Mouse (Mus musculus) intestine, embryonic 15.5 days (tissue): ENCODE data around the gene Gprc5b. TPM values are rescaled to one million over a fixed set of nuclear protein-coding genes. Genes with fewer than 3 reads are reported as not detected.

Experiments
- ATAC-seq: fragments of 200-750 bp; cut with Nextera tagmentation; 2 replicates; pipeline ENCODE4 v1.8.0; 2017; ENCODE audit warnings: moderate TSS enrichment, moderate library complexity
- H3K27ac ChIP-seq: fragments of 300-500 bp; sonication (generic); 2 replicates; pipeline ENCODE4 v1.5.1; 2015; ENCODE audit warnings: mild to moderate bottlenecking, inconsistent platforms
- H3K27me3 ChIP-seq: fragments of 300-500 bp; sonication (generic); replicated peaks from 2 replicates; pipeline ENCODE4 v1.6.1; 2015; ENCODE audit warnings: inconsistent platforms
- H3K36me3 ChIP-seq: fragments of 300-500 bp; sonication (generic); 2 replicates; pipeline ENCODE4 v1.6.1; 2015; ENCODE audit warnings: inconsistent platforms
- H3K4me1 ChIP-seq: fragments of 300-500 bp; sonication (generic); replicated peaks from 2 replicates; pipeline ENCODE4 v1.6.1; 2015; ENCODE audit warnings: inconsistent platforms
- H3K4me2 ChIP-seq: fragments of 300-500 bp; sonication (generic); replicated peaks from 2 replicates; pipeline ENCODE4 v1.6.1; 2015; ENCODE audit warnings: mild to moderate bottlenecking, inconsistent platforms
- H3K4me3 ChIP-seq: fragments of 300-500 bp; sonication (generic); replicated peaks from 2 replicates; pipeline ENCODE4 v1.5.1; 2015; ENCODE audit warnings: inconsistent platforms
- H3K9ac ChIP-seq: fragments of 300-500 bp; sonication (generic); 2 replicates; pipeline ENCODE4 v1.6.1; 2015; ENCODE audit warnings: inconsistent platforms
- H3K9me3 ChIP-seq: fragments of 300-500 bp; sonication (generic); 2 replicates; pipeline ENCODE4 v1.6.1; 2016; ENCODE audit warnings: inconsistent platforms
- WGBS: fragments of 180-500 bp; shearing (Covaris S2); methylation state at CpG from one replicate; pipeline ENCODE4 v1.1.7; 2015; 5-methylcytosine and 5-hydroxymethylcytosine counted together
- polyA plus RNA-seq: library from polyadenylated mRNA; unstranded; fragments of >200 nt; fragmentation: Nextera tagmentation; extraction: Ambion mirVana; gene quantifications from 2 replicates; pipeline ENCODE4 v1.2.1, GENCODE M21; 2015

The Gprc5b gene
- 3.3 TPM in 2 replicates for polyA plus RNA-seq

DNA sequence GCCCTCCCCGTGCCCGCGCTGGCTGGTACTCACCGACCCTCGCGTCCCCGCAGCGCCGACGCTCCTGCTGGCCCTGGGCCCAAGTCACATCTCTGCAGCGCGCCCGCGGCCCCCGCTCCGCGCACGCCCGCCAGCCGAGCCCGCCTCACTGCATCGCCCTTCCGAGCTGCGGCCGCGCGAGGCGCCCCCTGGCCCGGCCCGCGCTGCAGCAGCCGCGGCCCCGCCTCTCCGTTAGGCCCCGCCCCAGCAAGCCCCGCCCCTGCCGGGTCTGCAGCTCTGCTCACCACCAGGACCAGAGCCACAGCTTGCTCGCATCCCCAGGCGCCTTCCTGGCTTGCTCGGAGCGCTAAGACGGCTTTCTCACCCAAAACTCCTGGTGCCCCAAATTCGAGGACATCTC, at the start of gene Gprc5b:
Gene Gprc5b, minus strand, starts transcription at position 205 of the 400 bp plus-strand sequence.
- H3K4me3 ChIP-seq = peak within 1 kb of the TSS; percentile 65
- no peaks in the 10 kb centered on the region for H3K36me3 ChIP-seq
- H3K9me3 ChIP-seq = no peaks in the 10 kb centered on the region
- WGBS = 0% methylated on average over 44 of the region's 44 CpGs
- peak; percentile 94 for ATAC-seq
- no peak within 1 kb of the TSS for H3K27ac ChIP-seq
- H3K9ac ChIP-seq = peak within 1 kb of the TSS; percentile 72
- peaks cover 24% of the 10 kb centered on the region for H3K4me1 ChIP-seq
- H3K4me2 ChIP-seq = peak within 1 kb of the TSS; percentile 93
- no peaks in the 10 kb centered on the region for H3K27me3 ChIP-seq

DNA sequence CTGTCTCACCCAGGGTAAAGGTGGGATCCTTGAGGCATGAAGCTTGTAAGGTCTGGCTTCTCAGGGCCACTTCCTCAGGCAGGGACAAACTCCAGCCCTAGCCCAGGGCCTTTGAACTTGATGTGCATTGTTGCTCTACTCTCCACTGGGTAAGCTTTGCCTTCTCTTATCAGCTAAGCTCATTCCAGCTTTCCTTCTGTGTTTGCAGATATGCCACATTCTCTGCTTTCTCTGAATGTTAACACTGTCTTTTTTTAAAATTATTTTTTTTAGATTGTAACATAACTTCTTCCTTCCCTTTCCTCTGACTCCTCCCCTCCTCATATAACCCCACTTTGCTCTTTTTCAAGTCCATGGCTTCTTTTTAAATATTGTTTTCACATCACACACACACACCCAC, 46.5 kb upstream of the Gprc5b start:
- Histone ChIP-seq H3K9ac (no peak overlapping the region), H3K4me2 (no peak overlapping the region), H3K27me3 (no peaks in the 10 kb centered on the region), H3K4me3 (no peak overlapping the region), H3K27ac (no peak overlapping the region), H3K36me3 (no peaks in the 10 kb centered on the region), H3K9me3 (no peaks in the 10 kb centered on the region), H3K4me1 (no peaks in the 10 kb centered on the region)
- ATAC-seq = no peak

DNA sequence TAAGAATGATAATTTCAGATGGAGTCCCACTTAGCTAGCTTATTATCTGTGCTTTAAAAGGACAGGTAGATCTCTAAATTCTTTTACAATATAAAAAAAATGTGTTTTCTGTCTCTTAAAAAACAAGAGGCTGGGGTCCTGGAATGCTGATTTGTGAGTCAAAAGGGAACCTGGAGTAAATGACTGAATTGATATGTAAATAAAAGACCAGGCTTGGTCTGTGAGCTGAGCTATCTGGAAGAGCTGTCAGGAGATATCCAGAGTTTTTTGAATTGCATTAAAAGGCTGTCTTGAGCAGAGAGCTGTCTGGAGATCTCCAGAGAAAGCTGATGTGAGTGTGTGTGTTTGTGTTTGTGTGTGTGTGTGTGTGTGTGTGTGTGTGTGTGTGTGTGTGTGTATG, 42.6 kb upstream of the Gprc5b start:
- Histone ChIP-seq H3K9me3 (no peaks in the 10 kb centered on the region), H3K36me3 (no peaks in the 10 kb centered on the region), H3K4me3 (no peak overlapping the region), H3K27me3 (no peaks in the 10 kb centered on the region), H3K27ac (no peak overlapping the region), H3K9ac (no peak overlapping the region), H3K4me2 (no peak overlapping the region), H3K4me1 (no peaks in the 10 kb centered on the region)
- no peak for ATAC-seq

DNA sequence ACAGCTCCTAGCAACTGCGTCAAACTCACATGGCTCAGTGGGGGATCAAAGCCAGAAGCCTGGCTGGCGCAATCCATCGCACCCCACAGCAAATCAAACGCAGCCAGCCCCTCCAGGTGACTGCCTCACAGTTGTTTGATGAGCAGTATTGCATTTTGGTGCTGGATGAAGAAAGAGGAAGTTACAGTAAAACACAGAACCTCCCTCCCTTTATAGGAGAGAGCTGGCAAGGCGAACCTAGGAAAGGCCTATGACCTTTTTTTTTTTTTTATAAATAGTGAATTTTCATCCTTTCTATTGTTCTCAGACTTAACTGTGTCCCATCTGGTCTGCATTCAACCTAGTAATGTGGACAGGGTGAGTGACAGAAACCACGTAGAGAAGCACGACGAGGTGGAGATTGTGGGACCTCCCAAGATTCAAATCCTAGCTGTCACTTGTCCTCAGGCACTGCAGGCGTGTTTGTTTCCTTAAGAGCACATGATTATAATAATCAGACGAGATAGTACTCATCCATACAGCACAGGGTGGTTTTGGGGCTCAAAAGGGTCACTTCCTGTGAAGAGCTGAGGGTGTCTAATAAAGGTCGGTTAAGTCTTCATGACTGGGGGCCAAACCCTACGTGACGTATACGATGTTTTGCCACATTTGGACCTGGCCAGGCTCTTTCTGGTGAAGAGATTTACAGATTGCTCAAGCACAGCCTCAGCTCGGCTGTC, 39.4 kb upstream of the Gprc5b start:
- Histone ChIP-seq H3K4me2 (no peak overlapping the region), H3K27ac (no peak overlapping the region), H3K36me3 (no peaks in the 10 kb centered on the region), H3K4me3 (no peak overlapping the region), H3K9me3 (no peaks in the 10 kb centered on the region), H3K9ac (no peak overlapping the region), H3K27me3 (no peaks in the 10 kb centered on the region), H3K4me1 (no peaks in the 10 kb centered on the region)
- 58% methylated on average over 15 of the region's 15 CpGs for WGBS
- no peak for ATAC-seq

DNA sequence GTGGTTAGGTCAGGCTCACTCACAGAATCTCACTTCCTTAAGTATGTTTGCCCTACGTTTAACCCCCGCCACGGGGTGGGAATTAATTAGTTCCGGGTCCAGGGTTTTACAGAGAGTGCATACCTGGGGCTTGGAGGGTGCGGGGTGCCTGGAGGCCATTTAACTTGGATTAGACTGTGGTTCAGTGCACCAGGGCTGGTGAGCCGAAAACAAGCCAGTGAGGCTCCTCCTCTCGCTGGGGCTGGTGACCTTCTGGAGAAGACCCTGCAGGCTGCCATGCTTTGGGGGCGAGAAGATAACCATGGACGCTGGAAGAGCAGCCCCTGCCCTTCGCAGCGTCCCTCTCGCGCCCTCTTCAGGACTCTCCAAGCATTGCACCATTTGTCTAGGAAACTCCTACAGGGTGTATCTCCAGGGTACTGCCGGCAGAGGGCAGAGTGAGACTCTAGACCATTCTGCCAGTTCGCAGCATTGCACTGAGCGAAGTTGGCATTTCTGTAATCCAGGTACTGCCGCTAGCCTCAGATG, 28.4 kb upstream of the Gprc5b start:
- no peak overlapping the region for H3K4me3 ChIP-seq
- H3K9ac ChIP-seq = no peak overlapping the region
- no peak overlapping the region for H3K4me2 ChIP-seq
- no peak overlapping the region for H3K27ac ChIP-seq
- H3K4me1 ChIP-seq = no peaks in the 10 kb centered on the region
- no peaks in the 10 kb centered on the region for H3K27me3 ChIP-seq
- H3K36me3 ChIP-seq = no peaks in the 10 kb centered on the region
- WGBS = 30% methylated on average over 17 of the region's 17 CpGs
- H3K9me3 ChIP-seq = no peaks in the 10 kb centered on the region
- peak; percentile 34; the same call in 1 of the 2 replicates for ATAC-seq

DNA sequence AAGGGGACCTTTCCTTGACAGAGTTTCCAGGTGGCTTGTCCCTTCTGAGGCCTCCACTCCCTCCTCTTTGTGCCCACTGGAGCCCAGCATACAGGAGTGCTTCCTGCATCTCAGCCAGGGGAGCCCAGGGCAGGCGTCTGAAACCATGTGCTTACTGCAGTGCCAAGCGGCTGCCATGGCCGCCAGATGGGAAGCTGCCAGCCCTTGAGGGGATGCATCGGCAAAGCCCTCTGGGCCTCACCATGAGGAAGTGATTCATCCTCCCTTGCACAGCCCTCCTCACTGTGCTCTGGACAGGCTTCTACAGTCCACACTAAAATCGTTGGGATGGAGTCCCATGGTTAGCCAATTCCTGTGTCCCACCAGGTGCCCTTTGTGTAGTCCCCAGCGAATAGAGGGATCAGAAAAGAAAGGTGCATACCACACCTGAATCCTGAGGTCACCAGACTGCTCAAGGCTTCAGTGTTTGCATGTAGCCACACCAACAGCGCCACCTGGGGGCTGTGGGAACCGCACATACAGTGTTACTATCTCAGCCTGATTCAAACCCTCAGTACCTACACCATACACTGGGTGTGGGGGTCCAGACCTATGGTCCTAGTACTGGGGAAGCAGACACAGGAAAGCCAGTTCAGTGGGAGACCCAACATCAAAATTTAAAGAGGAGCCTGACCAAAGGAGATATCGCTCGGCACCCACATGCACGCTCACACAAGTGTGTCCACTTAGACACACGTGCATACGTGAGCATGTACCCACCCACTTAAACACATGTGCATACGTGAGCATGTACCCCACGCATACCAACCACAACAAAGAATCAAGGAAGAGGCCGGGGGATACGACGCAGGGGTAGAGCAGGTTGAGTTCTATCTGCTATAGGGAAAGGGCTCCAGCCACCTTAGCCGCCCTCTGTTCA, 27.5 kb upstream of the Gprc5b start:
- Histone ChIP-seq H3K4me2 (no peak overlapping the region), H3K36me3 (no peaks in the 10 kb centered on the region), H3K27ac (no peak overlapping the region), H3K27me3 (no peaks in the 10 kb centered on the region), H3K9me3 (no peaks in the 10 kb centered on the region), H3K9ac (no peak overlapping the region), H3K4me1 (no peaks in the 10 kb centered on the region), H3K4me3 (no peak overlapping the region)
- WGBS = 78% methylated on average over 19 of the region's 19 CpGs
- ATAC-seq = 0 out of 2 replicates have a peak, but pooled peaks have one; percentile 23

DNA sequence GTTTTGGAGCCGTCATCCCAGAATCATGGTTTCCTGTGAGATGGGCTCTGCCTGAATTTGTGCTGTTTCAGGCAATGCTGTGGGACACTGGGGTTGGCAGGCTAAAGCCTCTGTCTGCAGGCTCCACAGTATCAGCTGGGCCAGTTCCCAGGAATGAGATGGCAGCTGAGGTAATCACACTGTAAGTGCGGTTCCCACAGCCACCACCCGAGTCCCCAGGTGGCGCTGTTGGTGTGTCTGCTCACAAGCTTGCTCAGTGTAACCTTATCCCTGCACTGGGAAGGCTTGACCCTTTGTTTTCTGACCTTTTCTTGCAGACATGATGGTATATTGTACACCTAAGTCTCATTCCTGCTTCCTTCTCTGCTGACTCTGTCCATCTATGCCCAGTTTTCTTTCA, 24.5 kb upstream of the Gprc5b start:
- Histone ChIP-seq H3K9ac (no peak overlapping the region), H3K27ac (no peak overlapping the region), H3K27me3 (no peaks in the 10 kb centered on the region), H3K4me2 (no peak overlapping the region), H3K4me1 (no peaks in the 10 kb centered on the region), H3K9me3 (no peaks in the 10 kb centered on the region), H3K4me3 (no peak overlapping the region), H3K36me3 (no peaks in the 10 kb centered on the region)
- ATAC-seq = peak; percentile 84
- WGBS = 14% methylated on average over 4 of the region's 4 CpGs

DNA sequence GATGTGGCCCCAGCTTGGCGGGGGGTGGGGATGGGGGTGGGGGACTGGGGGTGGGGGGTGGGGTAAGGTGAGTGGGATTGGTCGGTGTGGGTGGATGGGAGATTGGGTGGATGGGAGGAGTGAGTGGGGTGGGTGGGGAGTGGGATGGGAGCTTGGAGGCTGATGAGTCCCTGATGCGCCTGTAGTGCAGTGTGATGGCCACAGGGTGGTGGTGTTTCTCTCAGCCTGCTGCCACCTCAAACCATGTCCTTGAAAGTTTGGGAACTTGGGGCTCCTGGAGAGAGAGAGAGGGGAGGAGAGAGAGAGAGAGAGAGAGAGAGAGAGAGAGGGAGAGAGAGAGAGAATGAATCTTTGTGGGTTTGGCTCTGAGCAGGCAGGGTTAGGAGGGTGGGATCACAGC, 20.7 kb upstream of the Gprc5b start:
- H3K4me2 ChIP-seq = no peak overlapping the region
- H3K4me3 ChIP-seq = no peak overlapping the region
- H3K27ac ChIP-seq = no peak overlapping the region
- H3K36me3 ChIP-seq = no peaks in the 10 kb centered on the region
- H3K27me3 ChIP-seq = no peaks in the 10 kb centered on the region
- no peaks in the 10 kb centered on the region for H3K4me1 ChIP-seq
- H3K9ac ChIP-seq = no peak overlapping the region
- WGBS = 3% methylated on average over 3 of the region's 3 CpGs
- no peak for ATAC-seq
- H3K9me3 ChIP-seq = no peaks in the 10 kb centered on the region

DNA sequence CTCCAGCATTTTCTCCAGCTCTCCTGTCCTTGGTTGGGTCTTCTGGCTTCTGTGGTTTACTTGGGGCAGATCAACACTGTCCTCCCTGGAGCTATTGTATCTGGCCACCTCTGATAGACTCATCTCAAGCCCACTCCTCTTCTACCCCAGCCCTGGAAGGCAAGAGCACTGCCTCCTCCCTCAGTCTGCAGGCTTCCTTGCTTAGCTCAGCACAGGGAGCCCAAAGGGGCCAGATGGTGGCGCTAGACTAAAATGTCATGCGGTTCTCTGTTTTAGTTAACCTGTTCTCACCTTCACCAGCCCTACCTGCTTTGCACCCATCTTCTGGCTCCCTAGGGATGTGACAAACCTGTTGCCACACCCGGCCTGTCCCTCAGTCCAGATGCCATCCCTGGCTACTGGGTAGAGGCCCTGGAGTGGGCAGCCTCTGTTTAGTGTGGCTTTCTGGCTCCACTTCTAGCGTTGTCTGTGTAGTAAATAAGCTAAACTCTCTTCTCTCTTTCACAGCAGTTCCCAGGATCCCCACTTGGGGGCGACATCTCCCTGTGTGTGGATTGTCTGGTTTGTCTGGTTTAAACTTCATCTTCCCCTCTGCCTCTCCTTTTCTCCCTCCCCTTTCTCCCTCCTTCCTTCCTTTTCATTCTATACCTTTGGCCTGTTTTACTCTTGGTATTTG, 16.0 kb upstream of the Gprc5b start:
- Histone ChIP-seq H3K4me2 (no peak overlapping the region), H3K27me3 (no peaks in the 10 kb centered on the region), H3K9me3 (no peaks in the 10 kb centered on the region), H3K9ac (no peak overlapping the region), H3K4me3 (no peak overlapping the region), H3K36me3 (no peaks in the 10 kb centered on the region), H3K27ac (no peak overlapping the region), H3K4me1 (no peaks in the 10 kb centered on the region)
- WGBS = 24% methylated on average over 5 of the region's 5 CpGs
- ATAC-seq = no peak

DNA sequence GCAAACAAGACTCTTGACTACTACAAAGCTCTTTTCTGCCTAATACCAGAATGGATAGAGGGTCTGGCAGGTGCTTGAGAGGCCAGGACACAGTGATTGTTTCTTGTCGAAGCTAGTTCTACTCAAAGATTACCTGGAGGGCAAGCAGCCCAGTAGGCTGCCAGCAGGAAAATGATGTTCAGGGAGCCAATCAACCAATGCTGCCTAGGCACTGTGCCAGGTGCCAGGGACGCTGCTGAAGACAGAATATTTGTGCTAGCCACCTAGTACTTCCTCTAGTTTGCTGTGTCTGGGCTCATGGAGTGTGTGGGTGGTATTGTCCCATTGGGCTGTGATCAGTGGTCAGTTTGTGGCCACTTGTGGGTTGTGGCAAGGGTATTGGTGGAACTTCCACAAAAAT, 7.5 kb upstream of the Gprc5b start:
- no peak overlapping the region for H3K4me3 ChIP-seq
- no peaks in the 10 kb centered on the region for H3K9me3 ChIP-seq
- H3K4me1 ChIP-seq = no peaks in the 10 kb centered on the region
- no peaks in the 10 kb centered on the region for H3K27me3 ChIP-seq
- no peak overlapping the region for H3K9ac ChIP-seq
- H3K27ac ChIP-seq = no peak overlapping the region
- H3K36me3 ChIP-seq = no peaks in the 10 kb centered on the region
- 55% methylated on average over 2 of the region's 2 CpGs for WGBS
- ATAC-seq = no peak
- no peak overlapping the region for H3K4me2 ChIP-seq

DNA sequence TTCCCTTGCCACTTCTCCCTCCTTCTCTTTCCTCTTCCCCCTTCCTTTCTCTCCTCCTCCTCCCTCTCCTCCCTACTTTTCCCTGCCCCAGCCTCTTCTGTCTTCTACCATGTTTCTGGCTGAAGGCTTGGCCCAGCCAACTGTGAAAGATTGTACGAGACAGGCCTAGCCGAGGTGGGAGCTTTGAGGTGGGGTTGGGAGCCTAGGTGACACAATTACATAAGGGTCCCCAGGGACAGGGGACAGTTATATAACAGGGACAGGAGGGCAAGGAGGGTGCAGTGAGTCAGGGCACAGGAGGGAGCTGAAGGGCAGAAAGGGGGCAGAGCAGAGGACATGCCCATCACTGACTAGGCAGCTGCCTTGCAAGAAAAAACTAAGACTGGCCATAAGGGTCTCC, 7.0 kb upstream of the Gprc5b start:
- 64% methylated on average over 2 of the region's 2 CpGs for WGBS
- no peak for ATAC-seq
- H3K4me1 ChIP-seq = no peaks in the 10 kb centered on the region
- no peaks in the 10 kb centered on the region for H3K27me3 ChIP-seq
- no peak overlapping the region for H3K4me2 ChIP-seq
- H3K36me3 ChIP-seq = no peaks in the 10 kb centered on the region
- H3K4me3 ChIP-seq = no peak overlapping the region
- H3K27ac ChIP-seq = no peak overlapping the region
- no peaks in the 10 kb centered on the region for H3K9me3 ChIP-seq
- no peak overlapping the region for H3K9ac ChIP-seq

DNA sequence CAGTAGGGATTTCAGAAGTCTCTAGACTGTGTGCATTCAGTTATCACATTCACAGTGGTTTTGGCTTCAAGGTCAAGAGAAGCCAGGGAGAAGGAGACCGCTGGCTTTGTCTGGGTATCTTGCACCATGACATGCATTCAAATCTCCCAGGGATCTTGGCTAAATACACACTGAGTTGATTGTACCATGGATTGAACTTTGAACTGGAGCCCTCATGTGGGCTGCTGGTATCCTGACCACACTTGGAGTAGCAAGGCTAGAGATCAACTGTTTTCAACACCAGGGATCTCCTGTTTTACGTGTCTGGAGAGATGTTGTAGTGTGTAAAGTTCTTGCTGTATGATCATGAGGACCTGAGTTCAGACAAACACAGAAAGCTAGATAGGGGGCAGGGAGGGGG, 4.8 kb upstream of the Gprc5b start:
- 72% methylated on average over 2 of the region's 2 CpGs for WGBS
- H3K4me1 ChIP-seq = peaks cover 7% of the 10 kb centered on the region
- no peak overlapping the region for H3K27ac ChIP-seq
- no peak overlapping the region for H3K4me3 ChIP-seq
- no peaks in the 10 kb centered on the region for H3K9me3 ChIP-seq
- no peaks in the 10 kb centered on the region for H3K36me3 ChIP-seq
- H3K27me3 ChIP-seq = no peaks in the 10 kb centered on the region
- H3K4me2 ChIP-seq = no peak overlapping the region
- no peak overlapping the region for H3K9ac ChIP-seq
- no peak for ATAC-seq
